Mouse (Mus musculus) regulatory T cell (primary cell): ENCODE results near the gene Emp1.

Experiments used
- in situ Hi-C: fragments of 300-600 bp; cut with MboI, MseI; formaldehyde crosslinking; loops from one replicate; pipeline ENCODE4 v1.15.1; 2025; ENCODE audit warnings: high pct_unique_total_duplicates

Emp1 gene

DNA sequence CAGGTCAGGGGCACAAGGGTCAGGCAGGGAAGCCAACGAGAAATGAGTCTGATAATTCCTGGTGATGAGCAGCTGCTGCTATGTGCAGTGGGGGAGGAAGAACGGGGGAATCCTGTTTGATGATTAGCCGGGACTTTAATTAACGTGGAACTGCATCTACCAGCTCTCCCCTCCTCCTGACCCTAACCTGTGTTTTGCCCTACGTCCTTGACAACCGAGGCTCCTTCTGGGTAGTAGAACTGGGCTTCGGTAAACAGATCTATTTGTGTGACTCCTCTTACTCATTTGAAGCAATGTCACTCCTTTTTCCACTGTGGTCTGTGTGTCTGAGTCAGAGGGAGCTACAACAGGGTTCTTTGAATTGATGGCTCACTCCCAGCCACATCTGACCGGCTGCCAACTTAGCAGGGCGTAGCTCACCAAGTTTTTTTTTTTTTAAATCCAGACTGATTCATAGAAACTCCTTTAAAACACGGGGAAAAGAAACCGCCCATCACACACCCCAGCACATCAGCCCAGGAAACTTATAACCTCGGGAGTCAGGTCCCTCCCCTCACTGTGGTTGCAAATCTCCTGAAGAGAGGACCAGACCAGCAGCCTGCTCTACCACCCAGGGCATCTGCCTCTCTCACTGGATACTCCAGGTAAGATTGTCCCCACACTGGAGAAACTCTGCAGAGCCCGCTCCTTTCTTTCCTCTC, at the start of gene Emp1:
TSS of gene Emp1 (plus strand) at position 87 of the 701 bp plus-strand sequence.
- in situ Hi-C loops: no loop called here

DNA sequence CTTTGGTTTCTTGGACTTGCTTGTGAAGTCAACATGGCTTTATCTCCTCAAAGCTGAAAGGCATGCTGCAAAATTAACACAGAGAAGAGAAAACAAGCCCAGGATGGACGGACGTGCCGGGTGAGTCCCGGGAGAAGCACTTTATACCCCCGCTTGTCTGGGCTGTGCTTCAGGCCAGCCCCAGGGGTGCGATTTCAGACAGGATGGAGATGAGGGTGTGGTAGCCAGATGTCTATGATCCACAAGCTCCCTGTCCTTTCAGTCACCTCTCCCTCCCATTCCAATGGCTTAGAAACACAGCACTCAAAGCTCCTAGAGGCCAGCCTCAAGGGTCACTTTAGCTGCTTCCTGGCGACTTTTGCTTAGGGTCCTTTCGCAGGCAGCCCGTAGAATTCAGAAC, 48.4 kb upstream of the Emp1 start:
- in situ Hi-C loops: no loop called here

DNA sequence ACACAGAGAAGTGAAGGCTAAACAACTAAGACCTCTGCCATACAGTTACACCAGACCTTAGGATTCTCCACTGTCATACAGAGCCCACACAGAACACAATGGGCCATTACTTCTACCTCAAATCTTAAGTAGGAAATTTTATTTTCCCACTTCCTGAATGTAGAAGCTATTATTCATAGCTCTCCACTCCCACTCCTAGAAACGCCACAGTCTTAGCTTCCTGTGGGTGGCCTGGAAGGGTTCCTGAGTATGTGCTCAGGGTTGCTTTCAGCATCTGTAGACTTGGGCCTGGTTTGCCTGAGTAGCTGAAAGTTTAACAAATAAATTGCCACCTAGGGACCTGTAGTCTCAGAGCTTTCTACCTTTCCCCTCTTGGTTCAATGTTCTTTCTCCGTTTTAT, 46.2 kb upstream of the Emp1 start:
- in situ Hi-C loops: no loop called here

DNA sequence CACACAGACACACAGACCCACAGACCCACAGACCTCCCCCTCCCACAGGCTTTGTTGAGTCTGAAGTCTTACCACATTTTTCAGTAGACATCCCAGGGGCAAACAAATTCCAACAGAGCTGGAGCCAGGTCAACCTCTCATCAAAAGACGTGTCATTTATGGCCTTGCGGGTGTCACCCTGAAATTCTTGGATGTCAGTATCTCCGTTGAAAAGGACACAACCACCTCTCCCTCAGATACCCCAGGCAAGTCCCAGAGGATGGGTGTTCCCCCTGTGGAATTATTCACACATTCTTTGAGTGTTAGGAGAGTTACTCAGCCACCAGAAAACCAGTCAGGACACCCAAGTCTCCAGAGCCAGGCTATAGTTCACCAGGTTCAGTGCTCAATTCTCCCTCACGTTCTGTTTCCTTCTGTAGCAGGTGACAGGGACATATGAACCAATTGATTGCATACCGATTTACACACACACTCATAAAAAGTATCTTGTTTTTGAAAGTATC, 42.9 kb upstream of the Emp1 start:
- in situ Hi-C loops: no loop called here

DNA sequence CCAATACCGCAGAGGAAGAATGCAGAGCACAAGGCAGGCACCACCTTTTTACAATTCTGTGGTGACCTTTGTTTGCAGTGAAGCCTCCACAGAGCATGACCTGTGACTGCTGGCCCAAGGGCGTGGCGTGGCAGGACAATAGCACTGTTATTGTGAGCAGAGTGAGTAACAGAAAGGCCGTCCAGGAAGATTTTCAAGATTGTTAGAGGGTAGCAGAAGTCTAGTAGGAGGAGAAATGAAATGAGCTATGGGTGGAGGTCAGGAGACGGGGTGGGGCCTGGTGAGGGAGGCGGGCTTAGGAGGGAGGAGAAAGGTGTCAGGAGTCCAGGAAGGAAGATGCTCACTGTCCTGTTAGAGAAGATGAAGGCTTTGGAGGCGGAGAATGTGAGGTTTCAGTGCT, 39.6 kb upstream of the Emp1 start:
- in situ Hi-C loops: no loop called here

DNA sequence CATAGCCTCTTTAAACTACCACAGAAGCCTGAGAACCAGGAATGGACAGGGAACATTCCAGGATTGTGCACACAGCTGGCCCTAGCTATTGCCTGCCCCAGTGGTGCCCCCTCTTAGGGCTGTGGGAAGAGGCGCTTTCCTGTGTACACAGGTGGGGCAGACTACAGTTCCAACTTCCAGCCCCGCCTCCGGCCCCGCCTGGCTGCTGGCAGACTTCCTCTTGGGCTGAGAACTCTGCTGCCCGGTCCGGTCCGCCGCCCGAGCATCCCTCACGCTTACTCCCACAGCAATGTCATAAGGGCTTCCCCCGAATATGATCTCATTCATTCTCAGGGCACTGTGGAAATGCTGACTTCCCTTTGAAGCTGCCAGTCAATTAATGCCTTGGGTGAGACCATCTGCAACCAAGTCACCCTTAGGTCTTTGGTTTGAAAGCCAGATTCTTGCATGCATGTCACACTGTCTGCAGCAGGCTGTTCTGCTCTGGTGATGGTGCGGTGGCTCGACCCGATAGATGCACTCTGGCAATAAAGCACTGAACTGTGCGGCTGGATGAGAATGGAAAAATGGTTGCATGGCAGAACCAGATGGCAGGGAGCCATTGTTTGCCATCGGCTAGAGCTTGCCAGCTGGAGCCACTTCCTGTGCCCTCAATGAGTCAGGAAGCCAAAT, 38.9 kb upstream of the Emp1 start:
- in situ Hi-C loops: no loop called here

DNA sequence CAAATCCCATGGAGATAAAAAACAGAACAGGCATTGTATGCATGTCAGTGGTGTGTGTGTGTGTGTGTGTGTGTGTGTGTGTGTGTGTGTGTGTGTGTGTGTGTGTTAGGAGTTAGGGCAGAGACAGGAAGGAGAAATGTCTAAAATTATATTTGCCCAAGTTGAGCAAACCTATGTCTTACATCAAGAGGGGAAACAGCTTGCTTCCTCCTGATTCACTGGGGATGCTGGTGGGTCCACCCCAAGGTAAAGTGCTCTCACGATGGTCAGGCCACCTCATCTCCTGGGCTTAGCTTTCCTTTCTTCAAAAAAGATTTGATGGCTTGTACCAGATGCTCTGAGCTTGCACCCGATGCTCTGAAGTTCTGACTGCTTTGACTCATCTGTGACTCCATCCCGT, 38.2 kb upstream of the Emp1 start:
- in situ Hi-C loops: no loop called here

DNA sequence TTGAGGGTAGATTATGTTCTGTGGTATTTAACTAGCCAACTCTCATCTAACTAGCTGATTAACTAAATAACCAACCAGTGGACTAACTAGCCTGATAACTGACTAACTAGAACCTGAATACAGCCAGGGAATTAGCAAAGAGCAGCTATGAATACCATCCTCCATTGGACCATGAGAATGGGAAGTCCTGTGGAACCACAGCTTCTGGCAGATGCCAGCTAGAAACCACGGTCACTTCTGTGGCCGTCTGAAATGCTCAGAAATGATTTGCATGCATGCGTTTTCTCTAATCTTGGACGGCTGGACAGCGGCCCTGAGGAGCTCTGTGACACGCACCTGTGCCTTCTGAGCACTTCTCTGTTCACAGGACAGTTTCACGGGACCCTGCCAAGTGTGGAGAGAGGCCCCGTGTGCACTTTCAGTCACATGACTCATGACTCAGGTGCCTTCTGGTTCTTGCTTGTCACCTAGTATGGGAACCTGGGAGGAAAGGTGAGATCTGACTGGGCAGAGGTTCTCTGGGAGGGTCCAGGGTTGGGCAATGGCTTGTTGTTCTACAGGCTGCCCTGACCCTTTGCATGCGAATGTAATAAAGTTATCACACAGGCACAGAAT, 37.6 kb upstream of the Emp1 start:
- in situ Hi-C loops: no loop called here

DNA sequence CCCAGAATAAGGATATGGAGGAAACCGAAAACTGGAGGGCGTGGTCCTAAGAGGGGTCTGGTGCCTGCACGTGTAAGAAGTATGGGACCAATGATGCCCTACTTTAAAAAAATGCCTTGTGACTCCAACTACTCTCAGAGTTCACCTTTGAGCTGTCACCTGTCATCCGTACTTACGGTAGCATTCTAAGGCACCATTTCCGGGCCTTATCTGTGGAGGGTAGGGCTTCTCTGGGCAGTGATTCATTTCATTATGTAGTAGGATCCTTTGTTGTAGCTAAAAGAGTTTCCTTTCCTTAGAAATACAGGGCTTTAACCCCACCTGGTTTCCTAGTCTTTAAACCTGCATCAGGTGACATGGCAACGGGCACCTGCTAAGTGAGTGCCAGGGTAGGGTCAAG, 35.5 kb upstream of the Emp1 start:
- in situ Hi-C loops: no loop called here

DNA sequence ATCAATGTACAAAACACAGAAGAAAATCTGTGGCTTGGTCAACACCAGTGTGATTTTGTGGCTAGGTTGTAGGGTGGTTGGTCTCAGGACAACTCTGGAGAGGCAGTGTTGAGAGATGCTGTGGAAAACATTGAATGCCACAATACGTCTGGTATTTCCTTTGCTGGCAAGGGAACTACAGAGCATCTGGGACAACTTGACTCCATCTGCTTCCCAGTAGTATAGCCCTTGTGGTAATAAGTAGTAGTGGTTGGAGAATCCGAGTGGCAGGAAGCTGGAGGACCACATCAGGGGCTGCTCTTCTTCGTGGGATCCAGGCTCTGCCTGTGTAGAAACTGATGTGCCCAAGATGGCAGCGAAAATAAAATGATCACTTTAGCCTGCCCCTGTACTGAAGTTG, 30.4 kb upstream of the Emp1 start:
- in situ Hi-C loops: no loop called here

DNA sequence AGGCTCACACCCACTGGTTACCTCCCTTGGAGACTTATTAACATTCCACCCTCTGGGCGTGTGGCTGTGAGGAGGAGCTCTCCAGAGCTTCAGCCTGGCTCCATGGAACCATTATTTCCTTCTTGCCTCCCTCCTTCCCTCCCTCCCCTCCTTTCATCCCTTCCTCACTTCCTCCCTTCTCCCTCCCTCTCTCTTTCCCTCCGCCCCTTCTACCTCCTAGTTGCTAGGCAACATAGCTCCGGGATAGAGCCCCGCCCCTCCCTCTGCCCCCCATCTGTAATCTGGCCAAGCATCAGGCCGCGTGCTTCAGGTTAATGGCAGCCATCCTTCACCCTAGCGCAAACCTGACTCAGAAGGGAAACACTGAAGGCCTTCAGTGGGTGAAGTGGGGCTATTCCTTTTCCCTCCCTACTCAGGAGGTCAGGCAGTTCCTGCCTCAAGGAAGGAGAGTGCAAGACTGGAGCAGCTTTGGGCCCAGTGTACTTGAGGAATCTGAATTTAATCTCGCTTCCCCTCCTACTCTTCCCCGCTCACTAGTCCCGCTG, 29.5 kb upstream of the Emp1 start:
- in situ Hi-C loops: no loop called here

DNA sequence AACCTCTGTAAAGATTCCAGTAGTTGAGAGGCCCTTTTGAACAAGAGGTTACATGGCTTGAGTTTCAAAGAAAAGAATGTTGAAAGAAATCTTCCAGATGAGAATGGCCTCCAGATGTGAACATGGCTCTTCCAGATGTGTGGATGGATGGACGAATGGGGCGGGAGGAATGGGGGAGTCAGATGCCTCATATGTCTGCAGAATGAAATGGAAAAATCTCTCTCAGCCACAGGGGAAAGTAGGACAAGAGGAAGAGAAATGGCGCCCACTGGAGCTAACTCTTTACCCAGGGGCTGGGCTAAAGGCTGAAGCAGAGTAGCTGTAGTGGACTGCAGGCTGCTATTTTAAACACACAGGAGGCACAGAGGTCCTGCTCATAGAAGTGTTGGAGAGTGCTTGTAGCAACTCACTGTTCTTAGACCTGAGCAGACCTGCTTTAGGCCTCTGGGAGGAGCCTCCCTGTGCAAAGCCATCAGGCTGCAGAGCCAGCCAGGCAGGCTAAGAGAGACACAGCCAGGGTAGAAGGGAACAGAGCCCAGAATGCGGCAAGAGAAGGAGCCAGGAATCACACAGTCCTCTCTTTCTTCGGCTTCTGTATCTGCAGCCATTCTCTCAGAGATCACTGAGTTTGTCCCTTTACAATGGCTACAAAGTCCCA, 28.2 kb upstream of the Emp1 start:
- in situ Hi-C loops: no loop called here

DNA sequence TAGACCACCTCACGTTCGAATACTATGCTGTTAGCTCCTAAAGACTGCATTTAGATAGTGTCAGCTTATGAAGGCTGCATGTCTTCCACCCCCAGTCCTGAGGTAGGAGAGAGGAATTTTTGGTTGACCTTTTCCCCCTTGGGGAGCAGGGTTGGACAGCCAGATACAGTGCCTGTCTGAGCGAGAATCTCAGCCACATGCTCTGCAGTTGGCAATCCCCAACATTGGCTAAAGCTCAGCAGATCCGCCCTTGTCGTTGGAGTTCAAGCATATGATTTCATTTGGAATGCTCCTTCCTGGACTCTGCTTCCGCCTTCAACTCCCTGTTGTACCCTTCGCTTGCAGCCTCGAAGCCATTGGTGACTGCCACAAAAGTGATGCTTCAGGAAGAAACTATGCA, 26.0 kb upstream of the Emp1 start:
- in situ Hi-C loops: no loop called here

DNA sequence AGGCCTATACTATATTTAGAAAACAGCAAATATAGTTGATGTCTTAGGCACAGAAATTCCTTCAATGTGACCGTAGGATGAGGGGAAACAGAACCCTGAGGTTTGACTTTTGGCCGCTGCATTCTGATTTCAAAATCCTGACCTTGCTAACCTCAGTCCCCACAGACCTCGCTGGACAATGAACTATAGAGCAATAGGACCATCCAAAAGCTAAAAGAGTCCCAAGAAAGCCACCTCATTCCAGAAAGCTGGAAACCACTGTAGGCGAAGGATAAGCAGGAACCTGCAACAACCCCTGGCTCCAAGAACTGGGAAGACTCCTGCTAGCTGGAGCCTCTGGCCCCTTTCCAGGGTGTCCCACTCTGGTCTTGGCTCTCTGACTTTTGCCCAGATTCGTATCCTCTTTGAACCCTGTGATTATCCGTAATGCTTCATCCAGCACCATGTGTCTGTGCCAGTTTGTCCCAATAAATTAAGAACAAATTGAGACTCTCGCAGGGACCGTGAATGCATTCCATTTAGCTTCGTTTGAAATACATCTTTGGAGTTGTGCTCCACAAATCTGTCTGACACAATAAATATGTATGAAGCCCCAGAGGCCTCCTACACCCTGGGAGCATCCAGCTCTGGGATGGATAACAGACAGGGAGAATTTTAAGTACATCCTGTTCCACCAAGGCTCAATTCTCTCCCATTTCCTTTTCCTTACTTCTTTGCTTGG, 21.8 kb upstream of the Emp1 start:
- in situ Hi-C loops: no loop called here

DNA sequence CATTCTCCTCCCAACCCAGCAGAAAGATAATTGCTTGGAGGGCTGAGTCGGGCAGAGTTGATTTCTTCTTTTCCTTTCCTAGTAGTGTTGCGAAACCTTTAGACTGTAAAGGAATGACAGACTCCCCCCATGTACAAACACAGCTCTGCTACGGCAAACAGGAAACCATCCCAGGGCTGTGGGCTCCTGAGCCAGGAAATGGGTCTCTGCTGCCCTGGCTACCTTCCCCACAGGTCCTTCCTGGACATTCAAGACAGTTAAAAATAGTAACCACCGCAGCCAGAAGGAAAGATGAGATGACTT, 21.3 kb upstream of the Emp1 start:
- in situ Hi-C loops: no loop called here

DNA sequence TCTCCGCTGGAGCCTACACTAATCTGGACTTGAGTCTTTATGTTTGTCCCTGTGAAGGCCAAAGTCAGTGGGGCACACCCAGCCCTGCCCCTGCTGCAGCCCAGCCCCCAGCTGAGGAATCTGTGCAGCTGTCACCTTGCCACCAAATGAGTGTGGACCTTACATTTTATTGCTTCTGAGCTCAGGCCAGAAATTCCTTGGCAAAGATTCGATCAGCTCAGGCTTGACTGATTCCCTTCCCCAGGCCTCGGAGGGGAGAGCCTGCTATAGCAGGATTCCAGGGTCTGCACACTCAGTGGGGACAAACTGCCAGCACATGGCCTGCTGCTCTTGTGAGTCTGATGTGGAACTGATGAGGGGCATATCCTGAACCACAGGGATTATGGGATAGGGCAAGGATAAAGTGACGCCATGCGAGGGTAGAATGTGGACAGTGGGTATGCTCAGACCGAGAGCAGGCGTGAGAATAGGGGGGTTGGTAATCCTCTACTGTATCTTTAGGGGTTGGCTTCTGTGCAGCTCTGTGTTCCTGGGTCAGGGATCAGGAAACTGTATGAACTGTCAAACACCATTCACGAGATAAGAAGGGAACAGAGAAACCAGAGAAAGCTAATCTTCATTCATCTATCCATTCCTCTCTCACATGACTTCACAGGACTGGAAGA, 10.6 kb upstream of the Emp1 start:
- in situ Hi-C loops: no loop called here

DNA sequence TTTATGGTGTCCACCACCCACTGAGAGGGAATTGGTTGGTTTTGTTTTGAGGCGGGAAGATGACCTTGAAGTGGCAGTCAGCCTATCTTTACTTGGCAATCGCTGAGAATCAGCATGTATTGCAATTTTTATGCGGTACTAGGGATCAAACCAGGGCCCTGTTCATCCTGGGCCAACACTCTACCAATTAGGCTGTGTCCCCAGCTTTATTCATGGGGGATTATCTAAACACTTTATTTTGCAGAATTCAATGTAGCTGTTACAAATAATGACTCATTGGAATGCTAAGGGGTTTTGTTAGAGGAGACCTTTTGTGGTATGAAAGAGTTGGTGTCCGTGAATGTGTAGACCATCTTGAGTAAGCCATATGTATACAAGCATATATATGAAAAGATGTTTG, 9.8 kb upstream of the Emp1 start:
- in situ Hi-C loops: no loop called here

DNA sequence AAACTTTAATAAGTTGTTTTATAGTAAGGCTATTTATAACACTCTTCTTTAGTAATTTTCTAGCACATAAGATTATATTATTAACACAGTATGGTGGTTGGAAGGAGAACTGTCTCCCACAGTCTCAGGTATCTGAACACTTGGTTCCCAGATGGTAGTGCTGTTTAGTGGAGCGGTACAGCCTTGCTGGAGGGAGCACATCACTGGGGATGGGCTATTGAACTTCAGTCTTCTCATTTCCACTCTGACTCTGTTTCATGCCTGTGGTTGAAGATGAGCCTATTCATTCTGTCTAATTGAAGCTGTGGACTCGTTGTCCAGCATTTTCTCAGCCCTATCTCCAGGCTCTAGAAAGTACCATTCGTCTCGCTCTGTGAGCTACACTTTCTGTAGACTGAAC, 7.4 kb upstream of the Emp1 start:
- in situ Hi-C loops: no loop called here

DNA sequence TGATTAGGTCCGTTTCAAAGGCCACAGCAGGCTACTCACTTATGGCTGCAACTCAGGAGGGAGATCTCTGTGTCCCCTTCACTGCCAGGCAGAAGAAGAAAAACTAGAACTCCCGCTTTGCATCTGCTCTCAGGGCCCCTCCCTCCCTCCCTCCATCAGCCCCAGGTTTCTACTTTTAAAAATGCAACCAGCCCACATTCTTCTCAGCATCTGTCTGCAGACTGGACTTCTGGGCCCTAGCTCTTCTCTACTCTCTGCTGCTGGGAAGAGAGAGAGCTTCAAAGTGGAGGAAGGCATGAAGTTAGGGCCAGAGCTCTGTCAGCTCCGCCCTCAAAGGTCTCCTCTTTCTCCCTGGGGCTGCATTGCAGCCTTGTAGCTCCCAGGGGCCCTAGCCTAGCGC, 2.0 kb upstream of the Emp1 start:
- in situ Hi-C loops: no loop called here

DNA sequence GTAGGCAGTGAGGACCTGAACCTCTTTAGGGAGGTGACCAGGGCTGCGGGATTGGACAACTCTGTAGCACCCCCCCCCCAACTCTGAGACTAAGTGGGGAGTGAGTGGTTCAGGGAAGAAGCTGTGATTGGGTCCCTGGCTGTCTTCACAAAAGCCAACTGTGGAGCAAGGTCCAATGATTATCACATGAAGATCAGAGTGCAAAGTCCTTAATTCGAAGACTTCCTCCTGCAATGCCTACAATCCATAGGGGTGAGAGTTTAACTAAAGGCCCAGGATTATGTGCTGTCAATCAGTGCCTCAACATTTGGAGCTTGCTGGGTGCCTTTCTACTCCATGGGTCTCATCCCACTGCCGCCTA, 267 bp upstream of the Emp1 start:
- in situ Hi-C loops: no loop called here

DNA sequence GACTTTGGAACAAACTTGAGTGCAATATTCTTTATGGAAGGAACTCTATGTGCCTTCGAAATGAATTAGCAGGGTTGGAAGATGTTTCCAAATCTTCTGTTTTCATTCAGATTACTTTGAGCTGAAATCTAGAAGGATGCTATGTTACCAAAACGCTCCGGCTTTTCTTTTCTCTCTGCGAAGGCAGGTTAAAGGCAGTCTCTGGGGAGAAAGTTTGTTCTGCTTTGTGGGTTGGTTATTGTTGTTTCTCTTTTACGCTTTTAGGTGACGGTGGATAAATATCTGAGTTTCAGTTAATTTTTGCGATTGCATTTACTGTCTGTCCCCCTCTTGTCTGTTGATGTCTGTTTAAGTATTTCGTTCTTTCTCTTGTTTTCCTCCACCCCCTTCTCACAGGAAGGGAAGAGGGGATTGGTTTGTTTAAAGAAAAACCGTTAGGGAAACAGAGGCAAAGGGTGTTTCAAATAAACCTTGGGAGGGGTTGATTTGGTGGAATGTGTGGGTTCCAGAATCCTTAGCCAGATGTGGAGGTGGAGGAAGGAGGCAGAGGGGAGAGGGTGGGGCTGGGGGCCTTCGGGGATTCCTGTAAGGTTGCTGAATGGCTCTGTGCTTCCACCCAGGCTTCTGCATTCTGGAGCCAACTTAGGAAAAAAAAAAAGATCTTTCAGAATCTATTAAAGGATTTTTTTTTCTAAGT, 1.1 kb downstream of the Emp1 start:
- in situ Hi-C loops: no loop called here
